Mouse (Mus musculus) megakaryocyte-erythroid progenitor cell, adult 5 weeks (primary cell): ENCODE results near the gene Lypd8. TPM values are rescaled to one million over a fixed set of nuclear protein-coding genes. Genes with fewer than 3 reads are reported as not detected.

ENCODE experiments used
- polyA plus RNA-seq: library from polyadenylated mRNA; stranded (reverse); fragments of >175 nt; gene quantifications from 2 replicates; pipeline ENCODE4 v1.2.3, GENCODE M21; 2012

Gene Lypd8
- polyA plus RNA-seq, result not detected in 2 replicates

GRCm38 (mm10) chr11:58378763-58379278, at the start of gene Lypd8:
Gene Lypd8, plus strand, starts transcription at chr11:58379043.

GRCm38 (mm10) chr11:58330276-58331148, 48.3 kb upstream of the Lypd8 start, which contains the start of the genes Zfp672 and Sh3bp5l:
Gene Zfp672, minus strand, starts transcription at chr11:58330339.
Gene Sh3bp5l, plus strand, starts transcription at chr11:58330724.

GRCm38 (mm10) chr11:58420815-58421214, 42.0 kb downstream of the Lypd8 start, which contains the start of gene 1810065E05Rik:
Gene 1810065E05Rik, plus strand, starts transcription at chr11:58421111.

GRCm38 (mm10) chr11:58432259-58432658, 53.4 kb downstream of the Lypd8 start, which contains the start of gene Gm12253:
Gene Gm12253, plus strand, starts transcription at chr11:58432559.

Other genes starting within 250 kb of the Lypd8 start
- 9.0 and 9.5 TPM in 2 replicates for gene Gemin5, start 210.5 kb upstream of the Lypd8 start, polyA plus RNA-seq
- gene Mrpl22, start 207.4 kb upstream of the Lypd8 start, polyA plus RNA-seq, result 16.1 and 17.4 TPM in 2 replicates
- gene Igtp, start 179.5 kb upstream of the Lypd8 start, polyA plus RNA-seq, result 1.1 and 2.1 TPM in 2 replicates
- 0.13 and 0.37 TPM in 2 replicates for gene Irgm2, start 179.4 kb upstream of the Lypd8 start, polyA plus RNA-seq
- gene 4930438A08Rik, start 104.2 kb upstream of the Lypd8 start, polyA plus RNA-seq, result 1.3 and 1.8 TPM in 2 replicates
- 21.9 and 27.0 TPM in 2 replicates for gene Zfp692, start 72.0 kb upstream of the Lypd8 start, polyA plus RNA-seq
- 7.8 and 11.3 TPM in 2 replicates for gene Zfp672, start 48.7 kb upstream of the Lypd8 start, polyA plus RNA-seq
- gene Sh3bp5l, start 48.3 kb upstream of the Lypd8 start, polyA plus RNA-seq, result 18.6 and 19.5 TPM in 2 replicates
- gene 1810065E05Rik, start 42.1 kb downstream of the Lypd8 start, polyA plus RNA-seq, result not detected in 2 replicates
- not detected in 2 replicates for gene Gm12253, start 53.5 kb downstream of the Lypd8 start, polyA plus RNA-seq
- gene Lypd9, start 73.9 kb downstream of the Lypd8 start, polyA plus RNA-seq, result not detected in 2 replicates
- not detected in 2 replicates for gene Olfr30, start 83.2 kb downstream of the Lypd8 start, polyA plus RNA-seq
- gene Olfr332, start 113.5 kb downstream of the Lypd8 start, polyA plus RNA-seq, result not detected in 2 replicates
- not detected in 2 replicates for gene Olfr331, start 123.5 kb downstream of the Lypd8 start, polyA plus RNA-seq
- gene Olfr330, start 155.8 kb downstream of the Lypd8 start, polyA plus RNA-seq, result not detected in 2 replicates
- gene Olfr329-ps, start 167.4 kb downstream of the Lypd8 start, polyA plus RNA-seq, result not detected in 2 replicates
- not detected in 2 replicates for gene Olfr328, start 176.6 kb downstream of the Lypd8 start, polyA plus RNA-seq
- not detected in 2 replicates for gene Olfr224, start 191.5 kb downstream of the Lypd8 start, polyA plus RNA-seq
- not detected in 2 replicates for gene Olfr325, start 198.7 kb downstream of the Lypd8 start, polyA plus RNA-seq
- not detected in 2 replicates for gene Olfr324, start 216.1 kb downstream of the Lypd8 start, polyA plus RNA-seq
- gene 2210407C18Rik, start 237.0 kb downstream of the Lypd8 start, polyA plus RNA-seq, result not detected in 2 replicates